Mouse (Mus musculus): ENCODE data around the gene Jmjd1c. TPM values are rescaled to one million over a fixed set of nuclear protein-coding genes. Genes with fewer than 3 reads are reported as not detected.

The Jmjd1c gene
- total RNA-seq, 1 experiment, result 93.0 TPM

GRCm38 (mm10) chr10:67247145-67247544, 151.2 kb downstream of the Jmjd1c start:
- in situ Hi-C loops (cut with MboI; ENCODE audit: low sequenced_read_pairs in 2 of 2, unreplicated experiment in 2 of 2), result no loop called here
- no peak overlapping the region for H3K4me3 ChIP-seq (ENCODE audit: insufficient read depth in 1 of 2, low read depth in 1 of 2, low read length in 2 of 2, poor library complexity in 1 of 2, severe bottlenecking in 1 of 2)
- peak; percentile 73 for DNase-seq (ENCODE audit: low read depth, low spot score)
- H3K27ac ChIP-seq (ENCODE audit: insufficient read depth, low read depth, low read length, poor library complexity, severe bottlenecking), result no peak overlapping the region
- no peak overlapping the region for H3K9ac ChIP-seq (ENCODE audit: insufficient read depth, low read depth, low read length, poor library complexity, severe bottlenecking)
- no peak for TF ChIP-seq HCFC1 (IDR thresholded peaks at IDR 0.05; ENCODE audit: borderline replicate concordance, insufficient read depth, low read length)
- TF ChIP-seq ZC3H11A (IDR thresholded peaks at IDR 0.05; ENCODE audit: borderline replicate concordance, low read depth, low read length), result no peak
- TF ChIP-seq MAFK (IDR thresholded peaks at IDR 0.05; ENCODE audit: insufficient read depth, low read depth, low read length), result no peak
- no peak for TF ChIP-seq ZNF384 (IDR thresholded peaks at IDR 0.05; ENCODE audit: low read depth, low read length)
- TF ChIP-seq CHD2 (IDR thresholded peaks at IDR 0.05; ENCODE audit: low read depth, low read length), result no peak
- peaks cover 0 to 2% of the 10 kb centered on the region in 2 experiments; a peak in 1 of 4 replicates for H3K4me1 ChIP-seq (ENCODE audit: control insufficient read depth in 2 of 2, insufficient read depth in 2 of 2, low read length in 2 of 2, poor library complexity in 1 of 2)
- H3K36me3 ChIP-seq (ENCODE audit: control insufficient read depth, insufficient read depth, low read length, poor library complexity, severe bottlenecking), result peaks cover 29% of the 10 kb centered on the region
- H3K9me3 ChIP-seq (ENCODE audit: control insufficient read depth, insufficient read depth, low read depth, low read length), result no peaks in the 10 kb centered on the region

DNA sequence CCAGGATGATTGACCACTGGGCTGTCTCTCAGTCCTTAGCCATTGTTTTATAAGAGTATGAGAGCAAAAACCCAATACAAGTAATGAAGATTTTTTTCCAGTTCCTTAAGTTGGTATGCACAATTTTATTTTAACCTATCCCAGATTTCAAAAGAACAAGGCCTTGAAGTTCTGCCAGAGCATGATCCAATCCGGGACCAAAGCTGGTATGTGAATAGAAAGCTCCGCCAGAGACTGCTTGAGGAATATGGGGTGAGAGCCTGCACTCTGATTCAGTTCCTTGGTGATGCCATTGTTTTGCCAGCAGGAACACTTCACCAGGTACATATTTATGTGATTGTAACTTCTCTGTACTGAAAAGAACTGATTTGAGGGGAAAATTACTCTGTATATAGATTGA, 153.6 kb downstream of the Jmjd1c start:
- peaks cover 35% of the 10 kb centered on the region for H3K36me3 ChIP-seq (ENCODE audit: control insufficient read depth, insufficient read depth, low read length, poor library complexity, severe bottlenecking)
- no peaks in the 10 kb centered on the region for H3K9me3 ChIP-seq (ENCODE audit: control insufficient read depth, insufficient read depth, low read depth, low read length)
- no peak for DNase-seq (ENCODE audit: low read depth, low spot score)
- no peak overlapping the region for H3K27ac ChIP-seq (ENCODE audit: insufficient read depth, low read depth, low read length, poor library complexity, severe bottlenecking)
- H3K4me3 ChIP-seq (ENCODE audit: insufficient read depth in 1 of 2, low read depth in 1 of 2, low read length in 2 of 2, poor library complexity in 1 of 2, severe bottlenecking in 1 of 2), result no peak overlapping the region
- TF ChIP-seq MAFK (IDR thresholded peaks at IDR 0.05; ENCODE audit: insufficient read depth, low read depth, low read length) (no peak), ZC3H11A (IDR thresholded peaks at IDR 0.05; ENCODE audit: borderline replicate concordance, low read depth, low read length) (no peak), ZNF384 (IDR thresholded peaks at IDR 0.05; ENCODE audit: low read depth, low read length) (no peak), CHD2 (IDR thresholded peaks at IDR 0.05; ENCODE audit: low read depth, low read length) (no peak), HCFC1 (IDR thresholded peaks at IDR 0.05; ENCODE audit: borderline replicate concordance, insufficient read depth, low read length) (no peak)
- H3K9ac ChIP-seq (ENCODE audit: insufficient read depth, low read depth, low read length, poor library complexity, severe bottlenecking), result no peak overlapping the region
- in situ Hi-C loops (cut with MboI; ENCODE audit: low sequenced_read_pairs in 2 of 2, unreplicated experiment in 2 of 2), result no loop called here
- H3K4me1 ChIP-seq (ENCODE audit: control insufficient read depth in 2 of 2, insufficient read depth in 2 of 2, low read length in 2 of 2, poor library complexity in 1 of 2), result peaks cover 0 to 2% of the 10 kb centered on the region in 2 experiments; a peak in 1 of 4 replicates

DNA sequence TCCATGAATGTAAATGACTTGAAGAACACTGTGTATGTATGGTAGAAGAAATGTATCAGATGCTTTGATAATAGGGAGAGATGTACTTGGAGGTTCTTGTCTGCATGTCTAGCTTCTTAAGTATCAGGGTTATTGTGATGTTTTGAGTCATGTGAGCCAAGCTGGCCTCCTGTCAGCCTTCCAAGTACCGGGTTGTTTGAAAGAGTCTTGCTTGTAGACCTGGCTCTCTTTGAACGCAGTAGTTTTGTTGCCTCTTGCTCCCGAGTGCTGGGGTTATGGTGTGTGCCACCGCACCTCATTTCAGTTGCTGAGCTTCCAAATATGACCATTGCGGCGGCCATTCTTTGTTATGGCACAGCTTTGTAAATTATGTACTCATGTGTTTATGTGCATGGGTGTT, 154.9 kb downstream of the Jmjd1c start:
- H3K27ac ChIP-seq (ENCODE audit: insufficient read depth, low read depth, low read length, poor library complexity, severe bottlenecking), result no peak overlapping the region
- in situ Hi-C loops (cut with MboI; ENCODE audit: low sequenced_read_pairs in 2 of 2, unreplicated experiment in 2 of 2), result no loop called here
- no peak for DNase-seq (ENCODE audit: low read depth, low spot score)
- H3K9me3 ChIP-seq (ENCODE audit: control insufficient read depth, insufficient read depth, low read depth, low read length), result no peaks in the 10 kb centered on the region
- peaks cover 38% of the 10 kb centered on the region for H3K36me3 ChIP-seq (ENCODE audit: control insufficient read depth, insufficient read depth, low read length, poor library complexity, severe bottlenecking)
- H3K4me3 ChIP-seq (ENCODE audit: insufficient read depth in 1 of 2, low read depth in 1 of 2, low read length in 2 of 2, poor library complexity in 1 of 2, severe bottlenecking in 1 of 2), result no peak overlapping the region
- H3K9ac ChIP-seq (ENCODE audit: insufficient read depth, low read depth, low read length, poor library complexity, severe bottlenecking), result no peak overlapping the region
- no peak for TF ChIP-seq HCFC1 (IDR thresholded peaks at IDR 0.05; ENCODE audit: borderline replicate concordance, insufficient read depth, low read length)
- TF ChIP-seq ZNF384 (IDR thresholded peaks at IDR 0.05; ENCODE audit: low read depth, low read length), result no peak
- no peak for TF ChIP-seq CHD2 (IDR thresholded peaks at IDR 0.05; ENCODE audit: low read depth, low read length)
- TF ChIP-seq MAFK (IDR thresholded peaks at IDR 0.05; ENCODE audit: insufficient read depth, low read depth, low read length), result no peak
- no peak for TF ChIP-seq ZC3H11A (IDR thresholded peaks at IDR 0.05; ENCODE audit: borderline replicate concordance, low read depth, low read length)
- H3K4me1 ChIP-seq (ENCODE audit: control insufficient read depth in 2 of 2, insufficient read depth in 2 of 2, low read length in 2 of 2, poor library complexity in 1 of 2), result peaks cover 0 to 2% of the 10 kb centered on the region in 2 experiments; a peak in 1 of 4 replicates

DNA sequence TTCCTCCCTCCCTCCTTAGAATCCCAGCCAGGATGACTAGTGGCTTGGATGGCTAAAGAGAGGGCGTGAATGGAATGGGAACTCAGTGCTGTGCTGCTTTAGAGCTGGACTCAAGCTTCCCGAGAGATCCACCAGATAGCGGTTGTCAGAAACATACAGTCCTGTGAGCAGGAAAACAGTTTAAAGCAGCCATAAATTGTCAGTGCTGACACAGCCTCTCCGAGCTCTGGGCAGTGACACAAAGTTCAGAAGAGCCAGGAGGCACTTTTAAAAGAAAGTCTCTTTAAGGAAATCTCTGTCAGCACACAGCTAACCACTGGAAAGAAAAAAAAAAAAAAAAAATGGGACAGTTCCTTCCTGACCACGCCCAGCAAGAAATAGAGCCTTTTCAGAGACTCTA, 156.4 kb downstream of the Jmjd1c start:
- H3K36me3 ChIP-seq (ENCODE audit: control insufficient read depth, insufficient read depth, low read length, poor library complexity, severe bottlenecking), result peaks cover 42% of the 10 kb centered on the region
- no peak overlapping the region for H3K27ac ChIP-seq (ENCODE audit: insufficient read depth, low read depth, low read length, poor library complexity, severe bottlenecking)
- H3K4me3 ChIP-seq (ENCODE audit: insufficient read depth in 1 of 2, low read depth in 1 of 2, low read length in 2 of 2, poor library complexity in 1 of 2, severe bottlenecking in 1 of 2), result no peak overlapping the region
- H3K4me1 ChIP-seq (ENCODE audit: control insufficient read depth in 2 of 2, insufficient read depth in 2 of 2, low read length in 2 of 2, poor library complexity in 1 of 2), result peaks cover 0 to 2% of the 10 kb centered on the region in 2 experiments; a peak in 1 of 4 replicates
- no peak for DNase-seq (ENCODE audit: low read depth, low spot score)
- no peak overlapping the region for H3K9ac ChIP-seq (ENCODE audit: insufficient read depth, low read depth, low read length, poor library complexity, severe bottlenecking)
- no peaks in the 10 kb centered on the region for H3K9me3 ChIP-seq (ENCODE audit: control insufficient read depth, insufficient read depth, low read depth, low read length)
- TF ChIP-seq ZNF384 (IDR thresholded peaks at IDR 0.05; ENCODE audit: low read depth, low read length) (peak; percentile 42; the same call in 1 of the 2 replicates), HCFC1 (IDR thresholded peaks at IDR 0.05; ENCODE audit: borderline replicate concordance, insufficient read depth, low read length) (no peak)
- in situ Hi-C loops (cut with MboI; ENCODE audit: low sequenced_read_pairs in 2 of 2, unreplicated experiment in 2 of 2), result no loop called here

- Histone ChIP-seq H3K36me3 (ENCODE audit: control insufficient read depth, insufficient read depth, low read length, poor library complexity, severe bottlenecking) (peaks cover 42% of the 10 kb centered on the region), H3K4me1 (ENCODE audit: control insufficient read depth in 2 of 2, insufficient read depth in 2 of 2, low read length in 2 of 2, poor library complexity in 1 of 2) (peaks cover 0 to 2% of the 10 kb centered on the region in 2 experiments; a peak in 1 of 4 replicates), H3K9me3 (ENCODE audit: control insufficient read depth, insufficient read depth, low read depth, low read length) (no peaks in the 10 kb centered on the region), H3K9ac (ENCODE audit: insufficient read depth, low read depth, low read length, poor library complexity, severe bottlenecking) (no peak overlapping the region), H3K4me3 (ENCODE audit: insufficient read depth in 1 of 2, low read depth in 1 of 2, low read length in 2 of 2, poor library complexity in 1 of 2, severe bottlenecking in 1 of 2) (no peak overlapping the region), H3K27ac (ENCODE audit: insufficient read depth, low read depth, low read length, poor library complexity, severe bottlenecking) (no peak overlapping the region)
- TF ChIP-seq ZC3H11A (IDR thresholded peaks at IDR 0.05; ENCODE audit: borderline replicate concordance, low read depth, low read length) (no peak), MAFK (IDR thresholded peaks at IDR 0.05; ENCODE audit: insufficient read depth, low read depth, low read length) (no peak), CHD2 (IDR thresholded peaks at IDR 0.05; ENCODE audit: low read depth, low read length) (no peak), HCFC1 (IDR thresholded peaks at IDR 0.05; ENCODE audit: borderline replicate concordance, insufficient read depth, low read length) (no peak), ZNF384 (IDR thresholded peaks at IDR 0.05; ENCODE audit: low read depth, low read length) (no peak)
- in situ Hi-C loops (cut with MboI; ENCODE audit: low sequenced_read_pairs in 2 of 2, unreplicated experiment in 2 of 2), result no loop called here
- no peak for DNase-seq (ENCODE audit: low read depth, low spot score)
Observed at GRCm38 (mm10) chr10:67253115-67253514, 157.2 kb downstream of the Jmjd1c start.
